Mouse (Mus musculus) frontal cortex, postnatal 25 days (tissue): ENCODE measurements around the gene Slc5a2.

Source experiments
- DNase-seq, 2 experiments: peaks; one replicate each; pipeline ENCODE4 v3.0.0; 2022; ENCODE audit warnings: low spot score in 2 of 2

Gene Slc5a2

DNA sequence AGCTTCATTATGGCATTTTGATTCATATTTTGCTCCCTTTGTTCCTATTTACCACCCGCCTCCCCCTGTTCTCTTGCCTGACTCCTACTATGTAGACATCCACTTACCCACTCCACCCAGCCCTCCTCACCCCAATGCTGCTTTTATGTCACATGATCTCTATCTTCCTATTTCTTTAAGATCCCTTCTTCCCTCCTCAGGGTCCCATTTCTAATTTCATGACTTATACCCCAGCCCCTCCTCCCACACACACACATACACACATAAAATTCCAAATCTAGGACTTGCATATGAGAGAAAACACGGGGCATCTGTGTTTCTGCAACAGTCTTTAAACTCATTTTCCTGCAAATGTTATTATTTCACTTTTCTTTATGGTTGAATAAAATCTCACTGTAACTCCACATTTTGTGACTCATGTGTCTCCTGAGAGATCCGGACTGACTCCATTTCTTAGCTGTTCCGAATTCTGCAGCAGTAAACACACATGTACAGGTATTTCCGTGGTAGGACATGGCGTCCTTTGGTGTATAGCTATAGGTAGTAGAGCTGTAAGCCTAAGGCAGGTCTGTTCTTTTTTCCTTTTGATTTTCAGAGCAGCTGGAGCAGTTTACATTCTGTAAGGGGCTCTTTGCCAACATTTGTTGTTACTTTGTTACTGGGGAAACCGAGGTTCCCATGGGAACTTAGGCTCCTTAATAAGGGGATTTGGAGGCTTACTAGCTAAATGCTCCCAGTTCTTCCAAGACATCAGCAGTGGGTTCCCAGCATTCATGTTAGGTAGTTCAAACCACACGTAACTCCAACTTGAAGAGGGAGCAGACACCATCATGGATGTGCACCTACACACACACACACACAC is 33.3 kb downstream of the Slc5a2 start:
- no peak for DNase-seq

DNA sequence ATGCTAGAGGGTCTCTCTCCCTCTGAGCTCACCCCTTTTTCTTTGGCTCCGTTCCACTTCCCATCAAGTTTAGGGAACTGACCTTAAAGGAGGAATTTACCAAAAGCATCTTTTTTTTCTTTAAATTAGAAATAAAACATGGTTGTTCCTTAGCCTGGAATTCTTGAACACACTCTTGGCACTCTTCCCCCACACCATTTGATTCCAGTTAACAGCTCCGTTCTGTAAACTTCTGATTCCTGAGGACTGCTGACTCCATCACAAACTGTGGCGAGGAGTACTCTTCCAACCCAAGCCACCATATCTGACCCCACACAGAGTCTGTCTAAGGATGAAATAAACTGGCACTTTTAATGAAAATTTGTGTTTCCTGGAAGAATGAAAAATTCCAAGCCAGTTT is 35.5 kb downstream of the Slc5a2 start:
- no peak for DNase-seq

DNA sequence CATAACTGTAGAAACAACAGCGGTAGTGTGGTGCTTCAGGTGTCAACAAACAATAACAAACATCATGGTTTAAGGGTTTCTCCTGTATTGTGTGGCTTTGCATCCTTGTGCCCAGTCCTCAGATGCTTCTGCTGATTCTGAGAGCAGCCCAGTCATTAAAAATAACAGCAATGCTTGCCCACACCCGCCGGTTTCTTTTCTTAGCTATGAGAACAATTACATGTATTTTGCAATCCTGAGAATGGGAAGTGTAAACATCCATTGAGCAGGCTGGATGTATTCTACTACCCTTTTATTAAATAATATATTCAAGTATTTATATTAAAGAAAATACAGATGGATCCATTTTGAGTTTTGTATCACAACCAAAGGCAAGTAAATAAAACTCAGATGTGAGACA is 36.7 kb downstream of the Slc5a2 start:
- no peak for DNase-seq

DNA sequence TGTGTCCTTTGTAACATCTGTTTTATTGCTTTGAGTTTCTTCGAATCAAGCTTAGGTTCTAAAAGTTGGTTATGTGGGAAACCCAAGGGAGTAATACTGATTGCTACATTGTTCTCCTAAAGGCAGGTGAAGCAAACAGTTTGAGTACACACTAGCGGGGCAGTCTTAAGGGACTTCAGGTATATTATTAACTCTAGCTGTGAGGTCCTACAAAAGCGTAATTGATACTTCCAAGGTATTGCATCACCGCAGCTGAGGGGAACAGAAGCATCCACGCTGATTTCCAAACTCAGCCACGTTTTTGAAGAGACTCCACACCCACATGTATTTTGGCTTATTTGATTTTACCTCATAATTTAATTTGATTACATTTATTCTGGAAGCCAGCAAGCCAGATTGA is 38.7 kb downstream of the Slc5a2 start:
- no peak for DNase-seq

DNA sequence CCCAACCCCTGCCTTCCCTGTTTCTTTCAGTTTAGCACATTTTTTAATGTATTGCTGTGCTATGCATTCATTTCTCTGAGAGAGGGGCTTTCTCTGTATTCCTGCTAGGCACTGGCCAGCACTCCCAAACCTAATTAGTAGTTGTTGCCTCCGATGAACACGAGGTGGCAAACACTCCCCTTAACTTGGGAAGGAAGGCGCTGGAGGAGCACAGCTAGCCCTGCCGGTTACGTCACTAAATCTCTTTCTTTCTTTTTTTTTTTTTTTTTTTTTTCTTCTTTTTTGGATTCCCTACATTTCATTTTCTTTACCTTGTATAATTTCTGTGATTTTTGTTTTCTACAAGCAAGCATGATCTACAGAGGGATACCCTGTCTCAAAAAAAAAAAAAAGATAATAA is 39.5 kb downstream of the Slc5a2 start:
- no peak for DNase-seq

DNA sequence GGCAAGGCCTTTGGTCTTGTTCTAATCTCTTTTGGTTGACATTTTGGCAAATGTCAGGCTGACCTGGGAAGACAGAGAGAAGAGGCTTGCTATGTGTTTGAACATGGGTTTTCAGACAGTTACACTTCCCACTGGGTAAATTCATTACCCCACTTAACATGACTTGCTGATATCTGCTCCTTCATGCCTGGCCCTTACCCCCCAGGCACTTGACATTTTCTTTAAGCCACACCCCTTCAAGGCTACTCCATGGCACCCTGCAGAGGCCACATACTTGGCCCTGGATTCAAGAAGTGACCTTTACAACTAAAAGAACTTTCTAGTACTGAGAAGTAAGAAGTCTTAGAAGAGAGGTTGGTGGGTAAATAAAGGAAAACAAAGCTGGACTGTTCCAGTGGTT is 42.4 kb downstream of the Slc5a2 start:
- no peak for DNase-seq

DNA sequence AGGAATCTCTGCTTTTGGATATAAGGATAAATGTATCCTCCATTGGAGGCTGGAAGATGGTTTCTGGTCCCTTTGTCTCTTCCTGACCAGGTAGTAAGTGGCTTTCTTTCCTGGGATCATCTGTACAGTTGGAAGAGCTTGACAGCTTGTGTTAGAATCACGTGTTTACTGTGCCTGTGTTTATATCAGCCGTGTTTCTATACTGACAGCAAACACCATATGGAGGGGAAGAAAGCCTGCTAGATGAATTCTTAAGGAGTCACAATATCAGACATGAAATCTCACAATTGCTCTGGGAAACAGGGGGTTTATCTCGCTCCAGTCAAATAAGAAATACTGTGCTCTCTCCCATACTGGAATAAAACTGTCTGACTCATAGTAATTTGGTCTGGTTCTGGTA is 43.8 kb downstream of the Slc5a2 start:
- DNase-seq: no peak

DNA sequence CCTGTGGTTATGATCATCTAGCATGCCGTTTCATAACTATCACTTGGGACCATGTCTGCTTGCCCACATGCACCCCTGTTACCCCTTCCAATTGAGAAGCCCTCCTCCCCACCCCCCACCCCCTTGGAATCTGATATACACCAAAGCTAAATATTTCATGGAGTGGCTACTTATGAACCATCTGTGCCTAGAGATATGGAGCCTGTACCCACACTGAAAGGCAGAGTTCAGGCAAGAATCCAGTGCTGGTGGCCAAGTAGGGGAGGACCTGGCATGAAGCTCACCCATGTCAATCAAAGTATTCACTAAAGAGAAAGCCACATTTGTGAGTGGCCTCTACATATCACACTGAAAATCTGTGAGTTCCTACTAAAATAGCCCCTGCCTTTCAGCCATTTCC is 44.3 kb downstream of the Slc5a2 start:
- no peak for DNase-seq

DNA sequence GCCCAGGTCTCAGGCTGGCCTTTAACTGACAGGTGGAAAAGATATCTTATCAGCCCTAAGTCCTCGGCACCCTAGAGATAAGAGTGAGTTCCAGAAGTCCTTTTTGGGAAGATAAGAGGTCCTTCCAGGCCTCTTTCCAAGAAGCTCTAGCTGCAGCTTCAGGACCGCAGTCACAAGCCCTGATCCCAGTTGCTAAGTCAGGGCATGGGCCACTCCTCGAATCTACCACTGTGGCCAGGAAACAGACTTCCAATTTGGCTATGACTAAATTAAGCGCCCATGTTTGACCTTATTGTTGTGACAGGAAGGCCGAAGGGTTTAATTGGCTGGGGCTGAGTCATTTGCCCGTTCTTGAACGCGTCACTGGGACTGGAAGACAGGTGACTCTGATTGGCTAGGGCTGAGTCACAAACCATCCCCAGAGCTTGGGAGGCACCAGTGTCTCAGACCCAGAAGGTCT is 44.8 kb downstream of the Slc5a2 start:
- DNase-seq: no peak

DNA sequence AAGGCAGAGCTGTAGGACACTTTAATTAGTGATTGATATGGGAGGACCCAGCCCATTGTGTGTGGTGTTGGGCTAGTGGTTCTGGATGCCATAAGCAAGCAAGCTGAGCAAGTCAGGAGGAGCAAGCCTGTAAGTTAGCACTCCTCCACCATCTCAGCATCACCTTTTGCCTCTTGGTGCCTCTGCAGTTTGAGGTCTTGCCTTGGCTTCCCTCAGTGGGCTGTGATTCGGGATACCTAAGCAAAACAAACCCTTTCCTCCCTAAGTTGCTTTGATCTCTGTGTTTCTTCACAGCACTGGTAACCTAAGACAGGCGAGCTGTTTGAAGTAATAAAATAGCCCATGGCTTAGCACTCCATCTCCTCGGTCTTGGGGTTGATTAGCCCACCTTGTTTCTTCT is 45.8 kb downstream of the Slc5a2 start:
- no peak for DNase-seq

DNA sequence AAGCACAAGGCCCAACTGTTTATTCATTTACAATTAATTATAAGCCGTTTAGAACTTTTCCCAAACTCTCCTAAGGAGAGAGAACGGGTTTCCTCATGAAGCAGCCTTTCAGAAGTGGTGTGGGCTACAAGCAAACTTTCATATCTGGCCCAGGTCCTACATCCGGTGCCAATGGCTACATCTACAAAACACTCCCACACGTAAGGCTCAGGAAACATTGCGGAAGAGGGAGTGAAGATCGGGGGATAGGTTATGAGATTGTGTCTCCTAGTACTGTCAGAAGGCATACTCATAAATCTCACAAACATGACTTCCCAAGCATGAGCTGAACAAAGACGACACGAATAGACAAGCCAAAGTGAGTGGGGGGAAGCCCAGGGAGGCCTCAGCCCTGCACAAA is 46.4 kb downstream of the Slc5a2 start:
- no peak for DNase-seq

DNA sequence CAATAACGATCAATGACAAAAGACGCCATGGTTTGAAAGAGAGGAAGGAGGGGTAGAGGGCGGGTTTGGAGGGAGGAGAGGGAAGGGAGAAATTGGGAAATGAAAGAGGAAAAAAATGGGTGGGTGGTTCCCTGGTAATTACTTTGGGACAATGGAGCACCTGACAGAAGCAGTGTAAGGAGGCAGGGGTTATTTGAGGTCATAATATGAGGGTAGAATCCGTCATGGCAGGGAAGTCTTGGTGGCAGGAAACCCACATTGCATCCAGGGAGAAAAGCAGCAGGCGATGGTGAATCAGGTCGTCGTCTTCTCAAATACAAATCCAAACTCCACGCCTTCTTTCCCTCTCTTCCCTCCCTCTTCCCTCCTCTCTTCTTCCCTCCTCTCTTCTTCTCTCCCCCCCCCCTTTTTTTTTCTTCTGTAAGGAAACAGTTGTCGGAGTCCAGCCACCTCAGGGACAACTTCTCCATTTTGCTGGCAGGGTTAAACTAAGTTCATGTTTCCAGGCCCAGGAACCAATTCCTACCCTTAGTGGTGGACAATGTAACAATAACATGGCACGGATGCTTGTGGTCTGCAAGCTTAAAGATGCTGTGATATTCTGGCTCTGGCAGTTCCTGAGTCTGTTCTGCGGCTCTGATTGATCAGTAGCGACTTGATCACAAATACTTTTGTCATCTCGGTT is 47.1 kb downstream of the Slc5a2 start:
- no peak for DNase-seq

DNA sequence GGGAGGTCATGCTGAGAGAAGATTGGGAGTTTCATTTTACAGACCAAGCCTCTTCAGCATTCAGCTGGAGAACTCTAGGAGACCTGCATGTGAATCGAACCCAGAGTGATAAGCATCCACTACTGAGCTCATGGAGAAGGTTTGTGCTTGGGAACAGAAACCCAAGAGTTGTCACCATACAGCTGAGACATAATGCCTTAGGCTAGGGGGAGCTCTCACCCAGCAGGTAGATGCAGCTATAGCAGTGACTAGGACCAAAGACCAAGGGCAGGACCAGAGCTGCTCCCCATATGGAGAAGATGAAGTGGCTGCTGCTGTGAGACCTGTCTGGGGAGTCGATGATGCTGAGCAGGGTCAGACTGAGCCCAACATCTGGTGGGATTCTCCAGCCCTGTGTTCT is 48.1 kb downstream of the Slc5a2 start:
- no peak for DNase-seq

DNA sequence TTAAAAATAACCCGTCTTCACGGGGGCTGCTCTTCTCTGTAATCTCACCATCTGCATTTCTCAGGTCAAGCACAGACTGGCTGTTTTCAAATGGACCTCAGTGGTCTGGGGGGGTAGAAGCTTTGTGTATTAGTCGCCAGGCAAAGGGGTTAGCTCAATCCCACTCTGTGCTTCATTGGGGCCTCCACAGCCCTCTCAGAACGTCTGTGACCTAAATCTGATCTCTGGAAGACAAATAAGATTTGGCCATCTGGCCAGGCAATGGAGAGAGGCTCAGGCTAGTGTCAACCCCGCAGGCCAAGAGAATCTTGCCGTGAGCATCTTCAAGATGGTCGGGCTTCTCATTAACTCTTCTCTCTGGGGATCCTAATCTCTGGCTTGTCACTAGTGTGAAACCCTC is 49.0 kb downstream of the Slc5a2 start:
- DNase-seq: no peak

DNA sequence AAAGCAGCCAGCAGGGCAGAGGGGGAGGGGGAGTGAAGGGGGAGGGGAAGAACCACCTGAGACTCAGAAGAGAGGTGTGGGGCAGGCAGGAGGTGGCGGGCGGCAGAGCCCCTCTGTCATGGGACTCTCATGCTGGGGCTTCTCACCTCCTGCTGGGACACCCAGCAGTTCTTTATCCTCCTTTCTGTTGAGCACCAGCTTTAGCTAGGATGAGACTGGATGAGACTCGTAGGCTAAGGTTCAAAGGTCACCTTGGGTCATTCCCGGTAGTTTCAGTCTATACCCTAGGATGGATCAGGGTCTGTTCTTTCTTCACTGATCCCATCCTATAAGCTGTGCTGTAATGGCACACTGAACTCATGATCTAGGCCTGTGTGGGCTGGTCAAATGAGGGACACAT is 51.6 kb downstream of the Slc5a2 start:
- DNase-seq: no peak

DNA sequence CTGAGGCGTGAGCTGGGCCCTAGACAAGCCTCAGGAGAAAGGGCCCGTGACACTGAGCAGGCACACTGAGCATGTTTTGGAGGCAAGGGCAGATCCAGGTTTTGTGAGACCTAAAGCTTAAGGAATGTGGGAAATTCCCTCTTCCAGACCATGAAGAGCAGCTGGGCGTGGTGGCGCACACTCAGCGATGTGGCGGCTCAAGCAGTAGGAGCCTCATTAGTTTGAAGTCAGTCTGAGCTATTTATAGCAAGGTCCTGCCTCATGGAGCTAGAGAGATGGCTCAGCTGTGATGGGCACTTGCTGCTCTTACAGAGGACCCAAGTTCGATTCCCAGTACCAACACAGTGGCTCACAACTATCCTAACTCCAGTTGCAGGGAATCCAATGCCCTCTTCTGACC is 53.7 kb downstream of the Slc5a2 start:
- DNase-seq: no peak

DNA sequence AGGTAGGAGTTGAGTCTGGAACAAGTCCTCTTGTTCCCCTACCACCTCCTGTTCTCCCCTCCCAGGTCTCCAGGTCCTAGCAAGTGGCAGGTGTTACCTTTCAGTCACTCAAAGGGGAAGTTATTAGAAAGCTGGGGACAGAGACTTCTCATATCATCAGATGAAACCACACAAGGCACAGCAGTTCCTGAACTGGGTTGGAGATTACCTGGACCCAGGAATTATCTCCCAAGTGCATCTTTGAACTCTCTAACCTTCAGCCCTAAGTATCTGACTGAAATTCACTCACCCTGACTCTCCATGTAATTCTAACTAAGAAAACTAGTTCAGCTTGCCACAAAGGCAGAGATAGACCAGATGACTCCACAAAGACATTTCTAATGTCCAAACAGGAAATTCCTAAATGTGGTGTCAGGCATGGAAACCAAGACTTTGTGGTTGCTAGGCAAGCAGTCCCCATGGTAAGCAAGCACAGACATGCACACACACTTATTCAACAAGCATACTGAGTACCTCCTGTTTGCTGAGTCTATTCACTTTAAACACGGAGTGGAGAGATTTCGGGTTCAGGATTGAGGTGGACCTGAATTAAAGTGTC is 54.9 kb downstream of the Slc5a2 start:
- no peak for DNase-seq

DNA sequence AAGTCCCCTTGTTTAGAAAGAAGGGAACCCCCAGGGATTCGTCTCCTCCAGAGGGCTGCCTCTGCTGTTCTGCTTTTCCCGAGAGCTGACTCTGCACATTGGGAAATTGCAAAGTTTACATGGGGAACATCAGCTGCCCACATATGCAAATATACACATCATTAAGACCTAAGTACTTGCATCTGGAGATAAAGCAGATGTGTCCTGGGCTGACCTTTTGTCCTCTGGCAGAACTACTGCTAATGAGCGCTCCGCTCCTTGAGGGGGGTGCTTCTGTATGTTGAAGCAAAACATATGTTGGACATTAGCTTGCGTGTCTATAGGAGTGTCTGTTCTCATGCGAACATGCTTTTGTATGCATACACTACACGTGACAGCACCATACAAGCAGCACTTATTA is 55.8 kb downstream of the Slc5a2 start:
- no peak for DNase-seq
